Mouse (Mus musculus) kidney, postnatal 14 days (tissue): ENCODE results near the gene Hoxa9.

Experiments
- DNase-seq: peaks from one replicate; pipeline ENCODE4 v3.0.0; 2022; ENCODE audit warnings: mixed read lengths

Gene Hoxa9

DNA sequence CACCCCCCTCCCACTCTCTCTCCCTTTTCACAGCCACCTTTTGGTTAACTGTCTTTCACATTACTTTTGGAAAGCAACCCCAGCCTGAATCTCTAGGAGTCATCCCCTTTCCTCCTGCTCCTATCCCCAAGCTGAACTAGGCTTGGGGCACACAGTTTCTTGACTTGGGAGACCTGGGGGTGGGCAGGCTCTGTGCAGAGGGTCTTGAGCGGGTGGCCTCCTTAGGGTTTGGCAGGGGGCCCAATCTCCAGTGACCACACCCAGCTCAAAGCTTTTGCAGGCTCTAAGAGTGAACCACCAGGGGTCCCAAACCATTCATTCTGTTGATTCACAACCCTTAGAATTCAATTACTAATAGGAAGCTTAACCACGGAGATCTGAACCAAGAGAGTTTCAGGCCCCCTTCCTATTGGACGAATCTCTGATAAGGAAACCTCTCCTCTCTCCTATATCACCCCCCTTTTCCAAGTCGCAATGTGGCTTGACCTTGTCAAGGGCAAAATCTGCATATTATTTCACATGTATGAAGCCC lies 12.0 kb upstream of the Hoxa9 start:
- DNase-seq = peak; percentile 21

- peak; percentile 22 for DNase-seq
These were observed 10.2 kb upstream of the Hoxa9 start for GRCm38 (mm10) chr6:52241001-52241621.

DNA sequence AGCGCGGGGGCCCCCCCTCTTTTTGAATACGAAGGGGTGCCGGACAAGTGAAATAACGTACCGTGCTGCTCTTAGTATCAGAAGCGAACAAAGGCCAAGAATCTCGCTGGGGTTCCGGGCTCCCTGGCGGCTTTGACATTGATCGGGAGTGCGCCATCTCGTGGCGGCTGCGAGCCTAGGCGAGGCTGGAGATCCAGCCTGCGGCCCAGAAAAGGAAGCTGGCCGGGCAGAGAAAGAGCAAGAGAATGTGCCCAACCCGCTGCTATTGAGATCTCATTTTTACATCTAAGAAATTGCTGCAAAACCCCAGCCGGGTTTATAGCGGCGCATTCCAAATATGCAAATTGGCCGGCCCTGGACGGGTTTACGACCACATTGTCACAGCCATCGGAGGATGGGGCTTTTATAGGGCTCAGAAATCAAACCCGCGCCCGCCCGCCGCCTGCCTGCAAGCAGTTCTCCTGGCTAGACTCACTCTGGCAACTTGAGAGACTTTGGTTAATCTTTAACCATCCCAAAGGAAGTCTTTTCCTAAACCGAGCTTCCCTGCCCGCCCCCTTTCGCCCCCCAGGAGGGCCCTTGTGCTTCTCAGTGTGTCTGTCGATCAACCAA lies 9.6 kb upstream of the Hoxa9 start, which contains the start of gene Hoxa10:
TSS of gene Hoxa10 (minus strand) at position 466 of the 612 bp plus-strand sequence.
- peak; percentile 96 for DNase-seq

DNA sequence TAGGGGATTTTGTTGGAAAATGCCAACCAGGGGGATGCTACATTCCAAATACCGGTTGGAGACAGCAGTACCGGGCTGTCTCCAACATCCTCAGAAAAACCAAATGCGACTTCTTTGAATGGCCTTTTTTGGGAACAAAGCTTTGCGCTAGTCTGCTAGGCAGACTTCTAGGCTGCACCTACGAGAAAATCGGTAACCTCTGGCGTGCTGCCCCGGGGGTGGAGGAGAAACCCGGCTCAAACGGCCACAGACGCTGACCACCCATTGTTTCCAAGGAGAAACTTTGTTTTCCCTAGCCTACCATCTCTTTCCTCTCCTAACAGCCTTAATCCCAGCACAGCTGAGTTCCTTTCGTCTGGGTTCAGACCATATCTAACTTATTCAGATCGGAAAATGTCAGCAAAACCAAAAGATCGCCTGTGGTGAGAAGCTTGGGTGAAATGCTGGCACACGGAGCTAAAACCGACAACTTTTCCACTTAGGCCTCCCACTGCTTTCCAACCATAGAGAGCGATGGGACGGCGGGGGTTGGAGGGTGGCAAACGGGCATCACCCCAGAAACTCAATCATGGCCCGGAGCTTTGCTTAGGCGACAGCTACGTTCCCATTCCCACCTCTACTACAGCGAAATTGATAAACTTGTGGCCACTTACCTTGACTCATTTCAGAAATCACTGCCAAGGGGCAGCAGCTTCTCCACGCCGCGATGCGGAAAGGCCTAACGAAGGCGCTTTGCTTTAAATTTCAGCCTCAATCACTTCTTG lies 8.9 kb upstream of the Hoxa9 start:
- DNase-seq = peak; percentile 50

GRCm38 (mm10) chr6:52238976-52239375 lies 8.1 kb upstream of the Hoxa9 start:
- peak; percentile 34 for DNase-seq

DNA sequence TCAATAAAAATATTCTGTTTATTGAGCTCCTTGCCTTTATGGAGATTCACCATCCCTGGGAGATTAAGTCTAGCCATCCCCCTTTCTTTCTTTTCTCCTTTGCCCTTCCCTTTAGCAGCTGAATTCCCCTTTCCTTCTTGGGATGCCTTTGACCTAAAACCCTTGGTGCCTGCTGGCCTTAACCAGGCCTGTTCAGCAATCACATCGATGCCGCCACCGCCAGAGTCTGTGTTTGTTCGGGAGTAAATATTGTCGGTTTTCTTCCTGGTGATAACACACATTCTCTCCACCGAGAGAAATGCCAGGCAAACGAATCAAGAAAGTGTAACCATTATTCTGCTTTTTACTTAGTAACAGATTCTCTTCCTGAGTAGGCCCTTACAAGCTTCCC lies 7.3 kb upstream of the Hoxa9 start:
- DNase-seq = peak; percentile 35

GRCm38 (mm10) chr6:52237346-52238154 lies 6.7 kb upstream of the Hoxa9 start:
- DNase-seq = peak; percentile 32

GRCm38 (mm10) chr6:52236806-52237205 lies 5.9 kb upstream of the Hoxa9 start:
- peak; percentile 28 for DNase-seq

DNA sequence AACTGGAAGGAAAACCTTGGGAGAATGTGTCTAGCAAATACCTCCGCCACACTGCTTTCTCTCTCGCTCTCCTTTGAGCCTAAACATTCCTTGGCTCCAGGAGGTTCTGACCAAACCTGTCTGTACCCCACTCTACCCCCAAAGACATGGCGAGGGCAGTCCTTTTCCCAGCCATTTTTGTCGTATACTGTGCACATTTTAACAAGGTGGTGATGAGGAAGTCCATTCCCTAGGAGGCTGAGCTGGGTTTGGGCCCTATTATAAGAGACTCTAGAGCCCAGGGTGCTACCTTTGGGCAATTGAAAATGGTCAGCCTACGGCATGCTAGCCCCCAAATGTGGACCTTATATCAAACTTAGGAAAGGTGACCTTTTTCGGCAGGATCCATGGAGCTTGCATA lies 5.0 kb upstream of the Hoxa9 start:
- peak; percentile 17 for DNase-seq

DNA sequence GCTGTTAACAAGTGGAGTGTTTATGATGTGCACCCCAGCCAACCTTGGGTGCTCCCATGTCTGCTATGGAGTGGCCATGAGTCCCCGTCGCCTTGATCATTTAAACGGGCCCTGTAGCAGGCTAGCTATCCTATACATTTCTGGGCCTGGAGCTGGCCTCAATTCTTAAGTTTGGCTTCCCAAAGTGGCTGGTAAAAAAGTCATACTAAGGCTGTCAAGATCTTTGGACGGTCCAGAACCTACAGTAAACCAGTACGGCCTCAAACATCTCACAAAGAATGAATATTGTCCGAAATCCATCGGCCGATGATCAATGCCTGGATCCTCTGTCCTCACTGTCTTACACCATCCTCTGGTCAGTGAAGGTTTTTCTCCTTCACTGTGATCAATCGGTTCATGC lies 4.4 kb upstream of the Hoxa9 start:
- no peak for DNase-seq

DNA sequence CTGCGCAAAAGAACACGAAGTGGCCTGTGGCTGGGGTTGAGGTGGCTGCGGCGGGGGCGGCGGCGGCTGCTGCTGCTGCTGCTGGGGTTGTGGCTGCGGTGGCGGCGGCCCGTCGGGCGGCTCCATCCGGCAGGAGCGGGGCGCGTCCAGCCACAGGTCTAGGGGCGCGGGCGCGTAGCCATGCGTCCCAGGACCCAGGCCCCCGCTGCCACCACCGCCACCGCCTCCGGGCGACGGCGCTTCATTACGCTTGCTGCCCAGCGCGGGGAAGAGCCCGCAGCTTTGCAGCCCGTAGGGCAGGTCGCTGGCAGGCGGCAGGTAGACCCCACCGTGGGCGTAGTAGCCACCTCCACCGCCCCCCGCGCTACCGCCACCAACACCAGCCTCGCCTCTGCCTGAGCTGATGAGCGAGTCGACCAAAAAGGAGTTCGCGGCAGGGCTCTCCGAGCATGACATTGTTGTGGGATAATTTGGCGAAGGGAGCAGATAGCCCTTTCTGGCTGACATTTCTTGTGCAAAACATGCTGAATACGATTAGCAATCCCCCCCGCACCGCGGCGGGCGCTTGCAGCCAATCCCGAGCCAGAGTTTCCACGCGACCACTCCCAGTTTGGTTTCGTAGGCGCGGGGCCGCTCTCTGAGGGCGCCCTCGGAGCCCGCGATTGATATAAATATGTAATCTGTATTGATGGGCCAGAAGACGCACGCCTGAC lies 3.7 kb upstream of the Hoxa9 start:
- DNase-seq = peak; percentile 90

DNA sequence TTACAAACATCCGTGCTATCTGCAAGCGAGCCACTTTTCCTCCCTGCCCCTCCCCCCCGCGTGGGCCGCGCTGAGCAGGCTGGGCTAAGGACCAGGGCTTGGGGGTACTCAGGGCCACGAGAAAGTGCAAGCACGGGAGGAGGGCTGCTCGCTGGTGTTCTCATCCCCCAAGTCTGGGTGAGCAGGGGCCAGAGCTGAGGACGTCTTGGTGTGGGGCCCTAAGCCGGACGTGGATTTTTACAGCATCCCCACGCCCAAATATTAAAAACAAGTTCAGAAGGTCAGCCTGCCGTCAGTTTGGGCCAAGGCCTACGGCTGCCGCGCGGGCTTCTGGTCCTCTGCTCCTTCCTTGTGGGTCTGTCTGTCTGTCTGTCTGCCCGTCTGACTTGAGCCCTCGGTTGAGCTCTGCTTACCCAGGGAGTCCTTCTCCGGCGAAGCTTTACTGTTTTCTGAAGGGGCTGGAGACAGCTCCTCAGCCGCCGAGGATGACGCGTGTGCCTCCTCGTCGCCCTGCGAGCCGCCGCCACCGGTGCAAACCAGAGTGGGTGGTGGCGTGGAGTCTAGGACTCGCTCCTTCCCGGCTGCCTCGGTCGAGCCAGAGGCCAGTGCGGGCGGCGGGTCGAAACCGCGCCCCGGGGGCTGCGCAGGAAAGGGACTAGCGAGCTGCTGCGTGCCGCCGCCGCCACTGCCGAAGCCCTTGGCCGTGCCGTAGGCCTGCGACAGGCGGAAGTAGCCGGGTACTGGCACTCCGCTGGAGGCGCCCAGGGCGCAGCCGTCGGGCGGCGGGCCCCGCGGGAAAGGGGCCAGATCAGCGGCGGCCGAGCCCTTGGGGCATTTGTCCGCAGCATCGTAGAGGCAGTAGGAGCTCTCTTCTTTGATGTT lies 2.9 kb upstream of the Hoxa9 start:
- peak; percentile 94 for DNase-seq

- no peak for DNase-seq
These were observed 2.2 kb upstream of the Hoxa9 start for GRCm38 (mm10) chr6:52232984-52233545.

DNA sequence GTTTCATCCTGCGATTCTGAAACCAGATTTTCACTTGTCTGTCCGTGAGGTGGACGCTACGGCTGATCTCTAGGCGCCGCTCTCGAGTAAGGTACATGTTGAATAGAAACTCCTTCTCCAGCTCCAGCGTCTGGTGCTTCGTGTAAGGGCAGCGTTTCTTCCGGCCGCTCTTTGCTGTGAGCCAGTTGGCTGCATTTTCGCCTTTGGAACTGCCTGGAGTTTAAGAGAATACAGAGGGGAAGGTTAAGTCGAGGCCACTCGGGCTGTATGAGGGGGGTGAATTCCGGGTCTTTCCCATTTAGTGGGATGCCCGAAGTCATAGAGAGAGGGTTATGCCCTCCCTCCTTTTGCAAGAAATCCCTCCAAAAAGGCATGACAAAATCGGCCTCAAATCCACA lies 1.7 kb upstream of the Hoxa9 start:
- peak; percentile 80 for DNase-seq

DNA sequence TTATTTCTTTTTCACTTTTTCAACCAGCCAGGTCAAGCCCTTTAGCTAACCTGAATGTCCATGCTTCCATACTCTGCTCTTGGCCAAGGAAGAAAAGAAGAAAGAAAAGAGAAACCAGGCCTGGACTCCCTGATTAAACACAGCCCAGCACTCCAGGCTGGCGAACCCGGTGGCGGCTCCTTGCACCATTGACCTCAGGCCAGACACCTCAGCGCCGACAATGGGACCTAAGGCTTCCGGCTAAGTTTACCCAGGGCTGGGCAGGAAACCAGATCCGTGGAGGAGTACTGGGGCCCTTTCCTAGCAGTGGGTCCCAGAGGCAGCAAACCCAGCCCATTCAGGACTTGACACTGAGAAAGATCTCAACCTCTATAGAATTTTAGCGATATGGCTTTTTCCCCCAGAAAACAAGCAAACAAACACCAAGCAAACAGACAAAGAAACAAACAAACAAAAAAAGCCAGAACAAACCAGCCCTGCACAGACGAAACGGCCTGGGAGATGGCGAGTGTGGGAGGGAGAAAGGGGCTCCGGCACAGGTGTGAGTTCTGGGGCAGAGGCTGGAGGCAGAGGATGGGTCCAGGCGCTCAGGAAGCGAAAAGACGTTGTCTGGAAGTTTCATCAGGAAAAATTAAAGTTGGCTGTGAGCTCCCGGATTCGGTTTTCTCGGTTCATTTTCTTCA lies 1.1 kb upstream of the Hoxa9 start:
- peak; percentile 76 for DNase-seq

DNA sequence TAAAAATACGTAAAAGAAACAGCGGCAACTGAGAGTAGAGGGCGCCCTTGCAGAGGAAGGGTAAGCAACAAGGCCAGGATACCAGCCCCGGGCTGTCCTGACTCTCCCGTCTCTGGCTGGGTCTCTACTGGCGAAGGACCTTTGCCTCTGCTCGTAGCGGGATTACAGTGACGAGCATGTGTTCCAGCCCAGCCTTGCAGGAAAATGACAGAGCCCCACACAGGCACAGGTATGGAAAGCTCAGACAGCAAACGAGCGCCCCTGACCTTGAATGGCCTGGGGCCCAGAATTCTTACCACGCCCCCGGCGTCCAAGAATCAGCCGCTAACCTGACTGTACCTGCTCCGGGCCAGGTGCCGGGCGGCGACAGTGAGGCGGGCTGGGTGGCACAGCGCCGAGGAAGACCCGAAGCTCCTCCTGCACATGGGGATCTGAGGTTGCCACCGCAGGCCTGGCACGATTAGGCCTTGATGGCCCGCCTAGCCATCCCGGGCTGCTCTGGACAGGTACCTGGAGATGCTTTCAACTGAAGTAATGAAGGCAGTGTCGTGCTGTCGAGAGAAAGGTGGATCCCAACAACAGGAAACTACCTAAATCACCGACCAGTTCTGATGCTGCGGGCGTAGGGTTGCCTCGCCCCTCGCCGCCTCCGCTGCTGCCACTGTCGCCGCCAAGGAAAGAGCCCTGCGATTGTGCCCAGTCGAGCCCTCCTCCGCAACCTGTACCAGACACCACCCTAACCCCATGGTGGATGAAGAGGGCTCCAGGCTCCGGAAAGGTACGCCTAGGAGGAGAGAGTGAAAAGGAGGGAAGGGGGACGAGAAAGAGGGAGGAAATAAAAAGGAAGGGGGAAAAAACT lies 1.1 kb downstream of the Hoxa9 start:
- DNase-seq = peak; percentile 86

GRCm38 (mm10) chr6:52228475-52229465 lies 2.1 kb downstream of the Hoxa9 start:
- DNase-seq = no peak
